Mouse (Mus musculus) granulocyte monocyte progenitor cell, adult 5-6 weeks (primary cell): ENCODE results near the gene D17H6S53E. TPM values are rescaled to one million over a fixed set of nuclear protein-coding genes. Genes with fewer than 3 reads are reported as not detected.

ENCODE experiments used
- ATAC-seq: replicated peaks from 2 replicates; pipeline ENCODE4 v1.8.0; 2016; ENCODE audit warnings: mild to moderate bottlenecking, moderate TSS enrichment, inconsistent platforms; ENCODE audit not compliant: poor library complexity, severe bottlenecking
- total RNA-seq, 2 experiments: library from RNA; stranded (forward) in 1 of 2; stranded (reverse) in 1 of 2; fragments of 200-712, 200-1000 nt in 1 of 2; fragments of >200 nt in 1 of 2; fragmentation: Nextera tagmentation in 1 of 2; gene quantifications; 2 replicates each; pipeline ENCODE4 v1.2.3; 2014 to 2017

Gene D17H6S53E
- total RNA-seq, 2 experiments from 2014 or later, result 7.9 to 18.4 TPM

DNA sequence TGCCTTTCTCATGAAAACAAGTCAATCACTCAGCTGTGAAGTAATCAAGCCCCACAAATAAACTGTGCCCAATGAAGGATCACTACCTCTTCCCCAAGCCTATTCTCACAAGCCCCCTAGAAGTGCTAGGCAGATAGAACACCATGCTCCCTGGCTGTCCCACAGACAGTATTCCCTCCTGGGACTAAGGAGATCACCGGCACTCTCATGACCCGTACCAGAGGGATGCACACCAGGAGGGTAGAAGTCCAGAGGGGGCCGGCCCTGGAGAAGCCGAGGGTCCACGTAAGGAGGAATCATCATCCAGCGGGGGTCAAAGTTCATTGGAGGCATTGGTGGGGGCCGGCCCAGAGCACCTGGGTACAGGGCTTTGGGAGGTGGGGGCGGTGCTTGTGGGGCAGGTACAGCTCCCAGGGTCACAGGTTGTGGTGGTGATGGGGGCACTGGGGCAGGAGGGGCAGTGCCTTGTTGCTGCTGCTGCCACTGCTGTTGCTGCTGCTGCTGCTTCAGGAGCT is 31.5 kb downstream of the D17H6S53E start:
- ATAC-seq, result no peak

- no peak for ATAC-seq
Observed at GRCm38 (mm10) chr17:35158850-35159593, 32.8 kb downstream of the D17H6S53E start.

DNA sequence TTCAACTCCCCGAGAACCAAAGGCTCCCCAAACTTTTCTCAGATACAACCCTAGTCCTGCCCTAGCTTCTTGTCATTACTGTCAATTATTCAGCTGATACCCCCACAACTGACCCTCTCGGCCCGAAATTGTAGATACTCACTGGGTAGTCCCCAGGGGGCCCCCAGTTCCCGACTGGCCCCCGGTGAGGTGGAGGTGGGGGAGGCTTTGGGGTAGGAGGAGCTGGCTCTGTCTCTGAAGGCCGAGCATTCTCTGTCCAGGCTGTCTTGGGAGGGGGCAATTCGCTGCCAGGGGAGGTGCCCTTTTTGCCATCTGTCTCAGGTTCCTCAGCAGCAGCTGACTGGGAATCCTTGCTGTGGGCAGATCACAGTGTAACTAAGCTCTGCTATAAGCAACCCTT is 33.5 kb downstream of the D17H6S53E start:
- ATAC-seq, result no peak

DNA sequence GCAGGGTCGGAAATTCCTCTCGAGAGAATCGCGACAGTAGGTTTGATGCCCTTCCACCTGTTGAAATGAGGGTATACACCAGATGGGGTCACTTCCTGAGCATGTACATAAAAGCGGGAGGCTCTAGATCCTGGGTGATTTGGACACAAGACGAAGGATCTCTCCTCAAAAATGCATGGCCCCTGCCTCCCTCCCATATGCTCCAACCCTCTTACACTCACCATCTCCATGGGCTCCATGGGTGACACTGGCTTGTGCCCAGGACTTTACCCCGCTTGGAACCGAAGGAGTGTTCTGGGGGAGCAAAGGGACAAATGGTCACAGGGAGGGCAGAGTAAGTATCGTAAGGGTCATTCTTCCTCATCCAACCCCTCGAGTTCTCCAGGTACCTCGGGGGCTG is 35.2 kb downstream of the D17H6S53E start:
- ATAC-seq, result no peak

GRCm38 (mm10) chr17:35162121-35162520 is 35.9 kb downstream of the D17H6S53E start:
- no peak for ATAC-seq

- ATAC-seq, result no peak
Observed at GRCm38 (mm10) chr17:35162730-35163129, 36.6 kb downstream of the D17H6S53E start.

DNA sequence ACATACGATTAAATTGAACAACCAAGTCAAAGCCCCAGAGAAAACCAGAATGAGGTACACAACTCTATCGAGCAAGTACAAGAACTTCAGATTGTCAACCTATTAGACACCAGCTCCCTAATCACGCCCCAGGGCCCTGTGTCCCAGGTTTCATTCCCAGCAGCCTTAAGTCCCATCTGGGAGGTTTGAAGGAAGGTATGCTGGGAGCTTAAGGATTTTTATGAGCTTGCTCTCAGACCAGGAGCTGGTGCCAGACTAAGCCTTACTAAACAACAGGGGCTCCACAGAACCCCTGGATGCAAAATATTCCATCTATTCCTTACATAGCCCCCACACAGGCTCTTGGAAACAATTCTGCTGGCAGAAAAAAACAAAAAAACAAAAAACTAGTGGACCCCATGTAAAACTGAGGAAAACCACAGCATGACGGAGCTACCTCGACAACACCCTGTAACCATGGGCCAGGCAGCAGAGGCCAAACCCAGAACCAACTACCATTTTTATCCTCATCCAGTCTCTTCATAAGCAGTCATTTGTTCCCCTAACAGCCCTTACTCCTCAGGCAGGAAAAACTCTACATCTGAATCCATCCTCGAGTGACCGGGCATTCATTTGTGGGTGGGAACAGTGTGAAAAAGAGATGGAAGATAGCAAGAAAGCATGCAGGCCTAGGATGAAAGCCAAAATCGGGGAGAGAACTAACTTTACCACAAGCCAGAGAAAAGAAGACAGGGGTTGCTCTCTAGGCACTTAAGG is 37.3 kb downstream of the D17H6S53E start:
- no peak for ATAC-seq

GRCm38 (mm10) chr17:35164218-35164567 is 38.0 kb downstream of the D17H6S53E start:
- no peak for ATAC-seq

DNA sequence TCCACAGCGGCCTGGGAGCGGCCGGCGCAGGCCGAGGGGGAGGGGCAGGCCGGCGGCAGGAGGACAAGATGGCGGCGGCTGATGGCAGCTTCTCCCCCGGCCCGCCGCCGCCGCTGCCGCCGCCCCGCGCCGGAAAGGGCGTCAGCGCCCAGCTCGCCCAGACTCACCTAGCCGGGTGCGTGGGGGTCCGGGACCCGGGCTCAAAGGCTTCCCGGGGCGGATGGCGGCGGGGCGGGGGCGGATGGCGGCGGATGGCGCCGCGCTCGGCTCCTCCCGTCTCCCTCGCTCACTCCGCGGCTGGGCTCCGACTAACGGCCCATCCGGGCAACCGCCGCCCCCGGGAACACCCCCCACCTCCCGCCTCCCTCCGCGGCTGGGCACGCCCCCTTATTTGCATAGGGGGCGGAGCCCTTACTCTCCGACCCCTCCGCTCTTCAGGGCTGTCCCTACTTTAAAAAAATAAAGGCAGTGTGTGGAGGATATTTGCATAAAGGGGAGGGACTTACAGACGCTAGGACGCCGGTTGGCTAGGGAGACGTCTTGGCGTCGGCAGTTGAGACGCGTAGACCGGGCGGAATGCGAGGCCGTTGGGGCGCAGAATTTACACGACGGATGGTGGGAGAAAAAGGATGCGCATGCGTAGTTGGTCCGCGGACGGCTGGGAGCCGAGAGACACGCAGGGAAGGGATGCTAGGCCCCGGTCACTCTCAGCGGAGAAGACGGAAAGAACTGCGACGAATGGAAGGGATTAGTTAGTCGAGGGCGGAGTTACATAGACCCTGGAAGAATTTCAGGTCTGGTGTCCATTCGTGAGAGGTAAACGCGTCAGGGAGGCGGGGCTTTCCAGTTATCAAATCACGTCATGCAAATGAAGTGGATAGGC is 38.6 kb downstream of the D17H6S53E start, which contains the start of gene Prrc2a:
Gene Prrc2a, minus strand, starts transcription at position 330 of the 883 bp plus-strand sequence.
- ATAC-seq, result peak; percentile 86

DNA sequence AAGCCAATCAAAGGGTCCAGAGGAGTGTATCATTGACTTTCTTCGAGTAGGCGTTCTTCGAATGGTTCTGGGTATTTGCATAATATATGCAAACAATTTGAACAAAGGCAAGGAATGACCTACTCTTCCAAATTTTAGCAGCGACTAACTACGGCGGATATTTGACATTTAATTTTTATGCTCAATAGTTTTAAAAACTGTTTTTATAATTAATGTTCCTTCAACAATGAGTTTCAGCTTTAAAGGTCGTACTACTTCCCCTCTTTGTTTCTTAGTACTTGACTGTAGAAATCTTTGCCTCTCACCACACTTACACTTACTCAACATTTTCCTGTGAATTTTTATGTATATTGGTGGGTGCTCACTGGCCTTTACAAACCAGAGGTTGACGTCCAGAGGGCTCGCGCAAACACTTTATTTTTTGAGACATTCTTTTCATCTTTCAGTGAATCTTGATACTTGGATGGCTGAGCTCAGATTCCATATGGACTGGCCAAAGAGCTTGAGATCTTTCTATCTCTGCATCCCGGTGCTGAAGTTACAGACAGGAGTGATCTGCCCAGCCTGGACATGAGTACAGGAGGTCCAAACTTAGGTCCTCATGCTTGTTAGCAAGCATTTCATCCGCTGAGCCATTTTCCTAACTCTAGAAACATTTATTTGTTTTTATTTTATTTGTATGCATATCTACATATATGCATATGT is 39.4 kb downstream of the D17H6S53E start:
- no peak for ATAC-seq

- no peak for ATAC-seq
Observed at GRCm38 (mm10) chr17:35166352-35167035, 40.3 kb downstream of the D17H6S53E start.

- ATAC-seq, result no peak
Observed at GRCm38 (mm10) chr17:35167794-35168193, 41.6 kb downstream of the D17H6S53E start.

DNA sequence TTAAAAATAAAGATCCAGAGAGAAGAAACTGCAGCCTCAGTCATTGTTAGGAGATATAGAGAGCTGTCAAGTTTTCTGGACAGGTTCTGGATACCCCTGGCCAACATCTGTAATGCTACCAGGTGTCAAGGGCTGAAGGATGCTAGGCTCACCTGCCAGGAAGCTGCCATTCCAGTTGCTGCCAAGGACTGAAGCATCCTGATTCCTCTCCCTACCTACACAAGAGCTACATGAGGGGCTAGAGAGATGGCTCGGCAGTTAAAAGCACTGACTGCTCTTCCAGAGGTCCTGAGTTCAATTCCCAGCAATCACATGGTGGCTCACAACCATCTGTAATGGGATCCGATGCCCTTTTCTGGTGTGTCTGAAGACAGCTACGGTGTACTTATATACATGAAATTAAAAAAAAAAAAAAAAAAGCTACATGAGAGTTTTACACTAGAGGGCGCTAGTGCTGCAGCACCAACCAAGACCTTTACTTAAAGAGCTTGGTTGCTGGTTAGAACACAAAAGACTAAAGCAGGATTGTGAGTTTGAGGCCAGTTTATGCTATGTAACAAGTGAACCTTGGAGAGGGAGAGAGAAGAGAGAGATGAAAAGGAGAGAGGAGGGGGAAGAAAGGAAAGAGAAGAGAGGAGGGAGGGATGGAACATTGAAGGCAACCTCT is 42.5 kb downstream of the D17H6S53E start:
- ATAC-seq, result no peak

DNA sequence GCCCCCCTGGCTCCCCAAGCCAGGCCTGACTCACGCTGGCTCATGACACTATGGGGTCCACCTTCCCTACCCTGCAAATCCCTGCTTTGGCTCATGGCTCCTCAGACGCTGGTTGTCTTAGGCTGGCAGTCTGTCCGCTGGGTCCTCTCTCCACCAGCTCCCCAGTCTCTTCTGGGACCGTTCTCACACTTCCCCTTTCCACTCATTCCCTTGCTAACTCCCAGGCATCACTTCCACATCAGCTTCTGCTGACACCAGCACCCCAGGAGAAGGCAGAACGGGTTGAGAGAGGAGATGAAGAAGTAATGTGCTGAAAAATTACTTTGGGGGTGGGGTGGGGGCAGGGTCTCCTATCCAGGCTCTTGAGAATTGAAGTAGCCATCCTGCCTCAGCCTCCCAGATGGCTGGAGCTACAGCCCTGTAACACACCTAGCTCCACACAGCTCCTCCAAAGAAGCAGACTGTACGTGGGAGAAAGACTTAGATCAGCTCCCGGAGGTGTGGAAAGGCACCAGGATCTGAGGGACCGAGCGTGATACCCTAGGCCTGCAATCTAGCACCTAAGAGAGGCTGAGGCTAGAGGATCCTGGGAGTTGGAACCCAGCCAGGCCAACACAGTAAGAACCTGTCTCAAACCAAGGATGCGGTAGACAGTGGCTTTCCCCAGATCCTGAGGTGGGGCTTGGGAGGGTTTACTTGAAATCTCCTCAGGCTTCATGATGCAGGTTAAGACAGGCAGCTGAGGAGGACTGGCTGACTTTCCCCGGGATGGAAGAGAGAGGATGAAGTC is 46.5 kb downstream of the D17H6S53E start:
- ATAC-seq, result peak; percentile 85

GRCm38 (mm10) chr17:35173329-35173728 is 47.2 kb downstream of the D17H6S53E start:
- peak; percentile 63 for ATAC-seq

DNA sequence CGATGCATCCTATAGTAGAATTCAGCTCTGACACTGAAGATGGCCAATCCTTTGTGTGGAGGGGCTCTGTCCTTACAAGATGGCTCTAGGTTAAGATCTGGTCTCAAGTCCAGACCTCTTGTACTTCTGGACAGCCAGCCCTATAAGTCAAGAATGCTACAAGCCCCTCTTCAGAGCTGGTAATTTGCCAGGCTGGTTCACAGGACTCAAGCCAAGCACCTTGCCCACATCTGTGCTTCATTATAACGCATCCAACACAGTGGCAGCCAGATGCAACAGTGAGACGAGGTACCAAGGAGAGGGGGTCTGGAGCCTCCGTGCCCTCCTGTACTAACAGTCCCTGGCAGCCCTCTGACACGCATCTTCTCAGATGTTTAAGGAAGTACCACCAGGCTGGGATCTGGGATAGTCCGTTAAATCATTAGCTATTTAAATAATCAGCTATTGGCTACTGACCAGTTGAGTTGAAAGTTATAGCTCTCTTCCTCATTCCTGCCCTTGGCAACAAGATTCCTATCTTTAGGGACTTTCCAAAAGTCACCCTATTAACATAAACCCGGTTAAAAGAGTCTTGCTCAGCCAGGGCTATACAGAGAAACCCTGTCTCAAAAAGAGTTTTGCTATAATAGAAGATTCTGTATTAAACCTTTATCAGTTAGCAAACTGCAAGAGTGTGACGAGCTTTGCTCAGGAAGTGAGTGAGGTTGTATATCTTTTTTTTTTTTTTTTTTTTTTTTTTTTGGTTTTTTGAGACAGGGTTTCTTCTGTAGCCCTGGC is 48.2 kb downstream of the D17H6S53E start:
- no peak for ATAC-seq

- ATAC-seq, result no peak
Observed at GRCm38 (mm10) chr17:35175382-35175781, 49.2 kb downstream of the D17H6S53E start.
